ENCODE assay signal across 23 mouse cellular contexts in the genomic region with DNA sequence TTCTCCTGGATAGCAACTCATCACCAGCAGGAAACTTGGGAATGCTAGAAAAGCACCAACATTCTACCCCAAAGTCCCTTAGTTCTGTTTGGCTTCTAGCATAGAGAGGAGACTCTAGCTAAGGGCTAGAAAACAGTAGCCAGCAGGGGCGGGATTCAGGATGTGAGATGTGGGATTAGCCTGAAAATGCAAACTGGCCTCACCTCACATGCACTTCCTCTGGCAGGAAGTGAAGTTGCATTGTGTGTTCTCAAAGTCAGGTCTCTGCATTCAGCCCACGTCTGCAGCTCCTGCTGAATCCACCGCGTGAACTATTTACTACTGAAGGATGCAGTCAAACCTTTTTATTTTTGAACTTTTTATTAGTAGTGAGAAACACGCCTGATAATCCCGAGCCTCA.
DNase-seq lines count a peak whose midpoint lies in the region; ATAC-seq and TF ChIP-seq lines count a peak whose summit lies in the region.
"Had no signal": no experiment of that assay in that cellular context is flagged by ENCODE, and none has a peak within 500 bp of the region (broad histone marks: within the 10 kb centered on the region; RNA-seq: fewer than 3 reads in every experiment).

No protein-coding gene starts in this region.

- no peaks in the 10 kb centered on the region for H3K27me3 ChIP-seq in kidney, postnatal 0 days (ENCODE audit: insufficient read depth, low read length)
- no peaks in the 10 kb centered on the region; the same call in 1 of the 2 replicates for H3K27me3 ChIP-seq in kidney, adult 2 months (replicated peaks; ENCODE audit: control insufficient read depth, insufficient read depth, low read length)
- no peaks in the 10 kb centered on the region for H3K27me3 ChIP-seq in kidney, embryonic 14.5 days (ENCODE audit: control insufficient read depth, insufficient read depth, low read length)
- H3K27me3 ChIP-seq: forebrain, embryonic 13.5 days; heart, embryonic 15.5 days; limb, embryonic 13.5 days; liver, embryonic 13.5 days; lung, embryonic 15.5 days; midbrain, embryonic 15.5 days had no signal

- H3K27ac ChIP-seq in kidney, postnatal 0 days, result no peak overlapping the region
- H3K27ac ChIP-seq in kidney, adult 2 months (ENCODE audit: insufficient read depth, low read depth, low read length), result no peak overlapping the region
- H3K27ac ChIP-seq in kidney, embryonic 14.5 days (ENCODE audit: low read depth, low read length), result no peak overlapping the region
- H3K27ac ChIP-seq: forebrain, embryonic 13.5 days; heart, adult 2 months; heart, embryonic 15.5 days; limb, embryonic 13.5 days; liver, embryonic 13.5 days; lung, embryonic 15.5 days; midbrain, embryonic 15.5 days; stomach, postnatal 0 days had no signal

- no peaks in the 10 kb centered on the region for H3K36me3 ChIP-seq in kidney, postnatal 0 days (ENCODE audit: insufficient read depth, low read length)
- no peaks in the 10 kb centered on the region for H3K36me3 ChIP-seq in kidney, adult 2 months (ENCODE audit: control insufficient read depth, insufficient read depth, low read length)
- H3K36me3 ChIP-seq in kidney, embryonic 14.5 days (ENCODE audit: control insufficient read depth, insufficient read depth, low read length), result no peaks in the 10 kb centered on the region
- H3K36me3 ChIP-seq: G1E; heart, embryonic 15.5 days; limb, embryonic 13.5 days; liver, embryonic 13.5 days; lung, embryonic 15.5 days; midbrain, embryonic 15.5 days had no signal

- 71% methylated on average over 6 of the region's 6 CpGs for WGBS in kidney, postnatal 0 days
- 54% methylated on average over 6 of the region's 6 CpGs for WGBS in kidney, adult 2 months
- WGBS in kidney, embryonic 14.5 days, result 71% methylated on average over 6 of the region's 6 CpGs

- no peaks in the 10 kb centered on the region for H3K9me3 ChIP-seq in kidney, postnatal 0 days (replicated peaks; ENCODE audit: low read length)
- H3K9me3 ChIP-seq in kidney, embryonic 14.5 days (ENCODE audit: control insufficient read depth, low read length), result no peaks in the 10 kb centered on the region
- H3K9me3 ChIP-seq: forebrain, embryonic 13.5 days; G1E; heart, embryonic 15.5 days; limb, embryonic 13.5 days; liver, embryonic 13.5 days; lung, embryonic 15.5 days; midbrain, embryonic 15.5 days had no signal

- TF ChIP-seq POLR2A in kidney, adult 2 months (IDR thresholded peaks at IDR 0.05; ENCODE audit: low read depth, low read length), result no peak

- peak; percentile 7; the same call in 1 of the 2 replicates for TF ChIP-seq CTCF in kidney, postnatal 0 days (IDR thresholded peaks at IDR 0.05; ENCODE audit: low read depth)
- no peak for TF ChIP-seq CTCF in kidney, adult 2 months (conservative IDR thresholded peaks at IDR 0.05; ENCODE audit: insufficient read depth, insufficient read length, low read depth, low read length)

- no peaks in the 10 kb centered on the region for H3K4me1 ChIP-seq in kidney, postnatal 0 days (replicated peaks; ENCODE audit: insufficient read depth, low read length)
- no peaks in the 10 kb centered on the region for H3K4me1 ChIP-seq in kidney, adult 2 months (ENCODE audit: control insufficient read depth, insufficient read depth, low read length)
- H3K4me1 ChIP-seq in kidney, embryonic 14.5 days (ENCODE audit: control insufficient read depth, insufficient read depth, low read length), result no peaks in the 10 kb centered on the region
- H3K4me1 ChIP-seq: forebrain, embryonic 13.5 days; heart, embryonic 15.5 days; limb, embryonic 13.5 days; liver, embryonic 13.5 days; lung, embryonic 15.5 days; midbrain, embryonic 15.5 days had no signal

- DNase-seq in kidney, postnatal 0 days (ENCODE audit: low spot score), result no peak
- DNase-seq in kidney, adult 2 months, result no peak
- DNase-seq in ES-CJ7 (ENCODE audit: low read depth, low spot score), result peak; percentile 62
- peak; percentile 53 for DNase-seq in thymus, postnatal 14 days
- no peak for DNase-seq in embryo, embryonic 10 days (ENCODE audit: low spot score)
- DNase-seq: B cell, adult 2 months; cerebellum, adult 18-20 months; cerebellum, postnatal 36 days; gastrocnemius, postnatal 10 days; heart, adult 2 months; kidney, adult 8-10 months; kidney, postnatal 4 days; liver, embryonic 13.5 days; right cerebral cortex, postnatal 4 days had no signal

- no peak overlapping the region for H3K4me2 ChIP-seq in kidney, postnatal 0 days (ENCODE audit: low read length)
- no peak overlapping the region for H3K4me2 ChIP-seq in kidney, embryonic 14.5 days (replicated peaks; ENCODE audit: low read depth, low read length)
- H3K4me2 ChIP-seq: forebrain, embryonic 13.5 days; heart, embryonic 15.5 days; limb, embryonic 13.5 days; liver, embryonic 13.5 days; lung, embryonic 15.5 days; midbrain, embryonic 15.5 days had no signal

- H3K9ac ChIP-seq in kidney, postnatal 0 days (ENCODE audit: low read depth, low read length), result no peak overlapping the region
- H3K9ac ChIP-seq in kidney, embryonic 14.5 days (ENCODE audit: low read depth, low read length), result no peak overlapping the region
- H3K9ac ChIP-seq: forebrain, embryonic 13.5 days; heart, embryonic 15.5 days; limb, embryonic 13.5 days; liver, embryonic 13.5 days; lung, embryonic 15.5 days; midbrain, embryonic 15.5 days had no signal

- no peak overlapping the region for H3K4me3 ChIP-seq in kidney, postnatal 0 days (replicated peaks; ENCODE audit: low read depth, low read length)
- no peak overlapping the region for H3K4me3 ChIP-seq in kidney, adult 2 months (ENCODE audit: insufficient read depth, low read depth, low read length)
- no peak overlapping the region for H3K4me3 ChIP-seq in kidney, embryonic 14.5 days (ENCODE audit: low read length)
- H3K4me3 ChIP-seq: forebrain, embryonic 13.5 days; heart, adult 2 months; heart, embryonic 15.5 days; limb, embryonic 13.5 days; liver, embryonic 13.5 days; lung, embryonic 15.5 days; midbrain, embryonic 15.5 days had no signal

- ATAC-seq in kidney, postnatal 0 days (replicated peaks; ENCODE audit: low FRiP score, low read depth), result no peak
- ATAC-seq in granulocyte monocyte progenitor cell, adult 5-6 weeks (replicated peaks; ENCODE audit: poor library complexity, severe bottlenecking), result peak; percentile 48
- ATAC-seq in kidney, embryonic 14.5 days (ENCODE audit: low FRiP score, low TSS enrichment), result no peak
- ATAC-seq: forebrain, embryonic 13.5 days; midbrain, embryonic 15.5 days had no signal

Comparison
In these comparisons a context has a peak if more than half of its experiments do, and no peak if none do; other contexts are left out.
1. DNase-seq: peak in ES-CJ7 (single experiment) and thymus, postnatal 14 days (single experiment); none in kidney, postnatal 0 days (single experiment), kidney, adult 2 months (single experiment) and embryo, embryonic 10 days (single experiment).